Mouse (Mus musculus) stomach, embryonic 15.5 days (tissue): ENCODE data around the gene Erlin1. TPM values are rescaled to one million over a fixed set of nuclear protein-coding genes. Genes with fewer than 3 reads are reported as not detected.

Source experiments
- ATAC-seq: fragments of 200-750 bp; cut with Nextera tagmentation; 2 replicates; pipeline ENCODE4 v1.8.0; 2017; ENCODE audit warnings: low read depth, moderate number of reproducible peaks, moderate TSS enrichment; ENCODE audit not compliant: insufficient read depth, low FRiP score
- H3K27ac ChIP-seq: fragments of 300-500 bp; sonication (generic); 2 replicates; pipeline ENCODE4 v1.5.1; 2015; ENCODE audit warnings: mild to moderate bottlenecking, inconsistent platforms
- H3K27me3 ChIP-seq: fragments of 300-500 bp; sonication (generic); replicated peaks from 2 replicates; pipeline ENCODE4 v1.6.1; 2015; ENCODE audit warnings: inconsistent platforms
- H3K36me3 ChIP-seq: fragments of 300-500 bp; sonication (generic); 2 replicates; pipeline ENCODE4 v1.6.1; 2015; ENCODE audit warnings: inconsistent platforms
- H3K4me1 ChIP-seq: fragments of 300-500 bp; sonication (generic); 2 replicates; pipeline ENCODE4 v1.6.1; 2015; ENCODE audit warnings: inconsistent platforms
- H3K4me2 ChIP-seq: fragments of 300-500 bp; sonication (generic); 2 replicates; pipeline ENCODE4 v1.6.1; 2015; ENCODE audit warnings: mild to moderate bottlenecking, inconsistent platforms
- H3K4me3 ChIP-seq: fragments of 300-500 bp; sonication (generic); replicated peaks from 2 replicates; pipeline ENCODE4 v1.5.1; 2015; ENCODE audit warnings: inconsistent platforms
- H3K9ac ChIP-seq: fragments of 300-500 bp; sonication (generic); 2 replicates; pipeline ENCODE4 v1.6.1; 2015; ENCODE audit warnings: inconsistent platforms
- H3K9me3 ChIP-seq: fragments of 300-500 bp; sonication (generic); 2 replicates; pipeline ENCODE4 v1.6.1; 2016; ENCODE audit warnings: inconsistent platforms
- WGBS: fragments of 180-500 bp; shearing (Covaris S2); methylation state at CpG from one replicate; pipeline ENCODE4 v1.1.7; 2015; 5-methylcytosine and 5-hydroxymethylcytosine counted together
- polyA plus RNA-seq: library from polyadenylated mRNA; unstranded; fragments of >200 nt; fragmentation: Nextera tagmentation; extraction: Ambion mirVana; gene quantifications from 2 replicates; pipeline ENCODE4 v1.2.1, GENCODE M21; 2015

The Erlin1 gene
- polyA plus RNA-seq, 1 experiment from 2014 or later, result 40.8 TPM

GRCm38 (mm10) chr19:43990362-43990761 lies 79.2 kb downstream of the Erlin1 start:
- ATAC-seq, result no peak
- H3K4me1 ChIP-seq, result no peaks in the 10 kb centered on the region
- no peak overlapping the region for H3K9ac ChIP-seq
- no peak overlapping the region for H3K4me2 ChIP-seq
- 77% methylated on average over 8 of the region's 8 CpGs for WGBS
- H3K27me3 ChIP-seq, result no peaks in the 10 kb centered on the region
- H3K9me3 ChIP-seq, result no peaks in the 10 kb centered on the region
- no peaks in the 10 kb centered on the region for H3K36me3 ChIP-seq
- H3K27ac ChIP-seq, result no peak overlapping the region
- H3K4me3 ChIP-seq, result no peak overlapping the region

DNA sequence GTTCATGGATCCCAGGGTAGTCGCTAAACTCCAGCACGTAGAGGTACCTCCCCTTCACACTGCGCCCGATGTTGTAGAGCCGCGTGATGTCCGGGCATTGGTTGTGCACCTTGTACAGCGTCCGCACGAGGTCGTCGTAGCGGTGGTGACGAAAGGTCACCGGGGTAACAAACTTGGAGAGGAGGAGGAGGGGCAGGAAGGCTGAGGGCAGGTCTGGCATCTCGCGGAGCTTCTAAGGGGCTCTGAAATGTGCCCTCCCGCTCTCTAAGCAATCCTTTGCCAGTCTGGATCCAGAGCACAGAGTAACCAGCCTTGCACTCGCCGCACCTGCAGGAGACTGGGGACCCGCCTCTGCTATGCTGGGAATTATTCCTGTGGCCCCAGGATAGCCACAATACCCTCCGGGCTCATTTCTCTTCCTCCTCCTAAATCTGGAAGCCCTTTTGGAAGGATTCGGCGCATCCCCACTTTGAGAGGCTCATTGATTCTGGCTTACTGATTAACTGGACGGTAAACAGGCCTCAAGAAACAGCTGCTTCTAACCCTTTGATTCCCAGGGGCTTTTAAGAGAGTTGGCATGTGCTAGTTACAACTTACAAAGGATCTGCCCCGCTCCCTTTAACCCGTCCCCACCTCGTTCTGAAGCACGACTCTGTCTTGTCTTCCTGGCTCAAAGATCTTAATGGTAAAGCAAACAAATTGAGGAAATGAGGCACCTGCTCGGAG lies 83.4 kb downstream of the Erlin1 start, which contains the start of gene Cpn1:
Gene Cpn1 (minus strand): TSS at position 488 of the 726 bp plus-strand sequence.
- WGBS, result 22% methylated on average over 30 of the region's 30 CpGs
- Histone ChIP-seq H3K27me3 (no peaks in the 10 kb centered on the region), H3K36me3 (no peaks in the 10 kb centered on the region), H3K9ac (no peak within 1 kb of the TSS), H3K27ac (peak within 1 kb of the TSS; percentile 55; the same call in 1 of the 2 replicates), H3K9me3 (no peaks in the 10 kb centered on the region), H3K4me3 (peak within 1 kb of the TSS; percentile 33), H3K4me1 (no peaks in the 10 kb centered on the region), H3K4me2 (peak within 1 kb of the TSS; percentile 44)
- ATAC-seq, result peak; percentile 77

Other genes with a start within 250 kb of the Erlin1 start
- gene Dnmbp, start 129.6 kb downstream of the Erlin1 start, polyA plus RNA-seq, result 29.9 and 31.7 TPM in 2 replicates
- 52.6 and 56.8 TPM in 2 replicates for gene Cpn1, start 83.2 kb downstream of the Erlin1 start, polyA plus RNA-seq
- gene Cyp2c23, start 40.6 kb downstream of the Erlin1 start, polyA plus RNA-seq, result 2.2 and 3.4 TPM in 2 replicates
- gene Chuk, start 37.7 kb upstream of the Erlin1 start, polyA plus RNA-seq, result 37.1 and 39.9 TPM in 2 replicates
- 28.6 and 29.7 TPM in 2 replicates for gene Cwf19l1, start 66.1 kb upstream of the Erlin1 start, polyA plus RNA-seq
- 82.1 and 86.9 TPM in 2 replicates for gene Bloc1s2, start 76.7 kb upstream of the Erlin1 start, polyA plus RNA-seq
- not detected in 2 replicates for gene Pkd2l1, start 122.7 kb upstream of the Erlin1 start, polyA plus RNA-seq
- gene Scd3, start 133.5 kb upstream of the Erlin1 start, polyA plus RNA-seq, result 0.28 and 0.59 TPM in 2 replicates
- gene Scd2, start 223.9 kb upstream of the Erlin1 start, polyA plus RNA-seq, result 266 and 297 TPM in 2 replicates